Mouse (Mus musculus): ENCODE measurements around the gene Eif3l.

DNA sequence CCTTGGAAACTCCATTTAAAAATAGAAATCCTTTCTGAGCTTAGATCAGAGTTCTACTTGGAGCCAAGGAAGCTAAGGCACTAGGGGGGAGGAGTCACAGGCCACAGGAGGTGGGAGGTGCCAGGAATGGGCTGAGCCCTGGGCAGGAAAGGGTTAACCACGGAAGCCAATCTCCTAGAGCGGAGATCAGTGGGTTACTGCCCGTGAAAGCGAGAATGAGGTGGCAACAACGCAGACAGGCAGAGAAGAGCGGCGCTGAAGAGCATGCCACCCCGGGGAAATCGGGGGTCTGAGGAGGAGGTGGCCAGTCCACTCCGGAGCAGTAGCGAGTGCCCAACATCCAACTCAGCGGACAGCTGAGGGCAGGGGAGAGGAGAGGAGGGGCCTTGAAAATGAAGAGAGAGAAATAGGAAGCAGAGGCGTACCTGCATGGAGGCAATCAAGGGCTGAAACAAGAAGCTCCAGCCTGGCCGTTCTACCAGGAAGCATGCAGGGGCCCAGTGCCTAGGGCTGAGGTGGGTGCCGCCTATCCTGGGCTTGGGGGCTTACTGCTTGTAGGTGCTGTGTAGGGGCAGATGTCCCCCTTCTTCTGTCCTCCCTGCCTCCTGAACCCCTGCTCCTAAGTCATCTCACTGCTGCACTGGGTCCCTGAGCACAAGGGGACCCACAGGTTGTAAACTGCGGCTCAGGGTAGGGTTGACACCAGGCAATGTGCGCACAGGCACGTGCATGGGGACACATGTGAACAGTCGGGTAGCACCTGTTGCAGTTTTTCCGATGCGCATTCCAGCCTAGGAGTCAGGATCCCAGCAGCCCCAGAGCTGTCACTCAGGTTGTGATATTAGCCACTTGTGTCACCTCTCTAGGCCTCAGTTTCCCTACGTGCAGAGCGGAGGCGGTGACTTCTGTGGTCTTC, 34.2 kb upstream of the Eif3l start:
- TF ChIP-seq CTCF (IDR thresholded peaks at IDR 0.05; ENCODE audit: low read depth, low read length): no peak
- TF ChIP-seq POLR2A (IDR thresholded peaks at IDR 0.05; ENCODE audit: borderline replicate concordance, low read depth, low read length): no peak
